Mouse (Mus musculus): Measurements from ENCODE around the gene Grk4. TPM values are rescaled to one million over a fixed set of nuclear protein-coding genes. Genes with fewer than 3 reads are reported as not detected.

The Grk4 gene
- 6.2 TPM for polyA plus RNA-seq (2017; shearing (Covaris generic))

GRCm38 (mm10) chr5:34659686-34660590 lies at the start of gene Grk4, which contains the start of gene Nop14:
Gene Grk4, plus strand, starts transcription at chr5:34660379.
Gene Nop14, minus strand, starts transcription at chr5:34660148.

GRCm38 (mm10) chr5:34636481-34637287 lies 23.5 kb upstream of the Grk4 start, which contains the start of gene Mfsd10:
Gene Mfsd10, minus strand, starts transcription at chr5:34637212.

GRCm38 (mm10) chr5:34761509-34761908 lies 101.3 kb downstream of the Grk4 start, which contains the start of gene Htt:
Gene Htt, plus strand, starts transcription at chr5:34761740.

Other genes with a start within 250 kb of the Grk4 start
- 22.1 TPM for gene Tnip2, start 146.4 kb upstream of the Grk4 start, polyA plus RNA-seq (2017; shearing (Covaris generic))
- gene Sh3bp2, start 134.5 kb upstream of the Grk4 start, polyA plus RNA-seq (2017; shearing (Covaris generic)) = 21.5 TPM
- gene Add1, start 86.7 kb upstream of the Grk4 start, polyA plus RNA-seq (2017; shearing (Covaris generic)) = 218 TPM
- 106 TPM for gene Mfsd10, start 23.2 kb upstream of the Grk4 start, polyA plus RNA-seq (2017; shearing (Covaris generic))
- 49.1 TPM for gene Nop14, start 231 bp upstream of the Grk4 start, polyA plus RNA-seq (2017; shearing (Covaris generic))
- gene Htt, start 101.4 kb downstream of the Grk4 start, polyA plus RNA-seq (2017; shearing (Covaris generic)) = 6.9 TPM
- 0.38 TPM for gene Msantd1, start 247.6 kb downstream of the Grk4 start, polyA plus RNA-seq (2017; shearing (Covaris generic))

Measured in CD4-positive, CD25-positive, alpha-beta regulatory T cell, adult 9 weeks (primary cell).